Mouse (Mus musculus): ENCODE results near the gene 5730596B20Rik. TPM values are rescaled to one million over a fixed set of nuclear protein-coding genes. Genes with fewer than 3 reads are reported as not detected.

5730596B20Rik gene
- polyA plus RNA-seq, 1 experiment, result not detected

GRCm38 (mm10) chr6:52190906-52191810 lies 13.9 kb downstream of the 5730596B20Rik start, which contains the start of gene Hoxa4:
Gene Hoxa4, minus strand, starts transcription at chr6:52191753.
- no peak within 1 kb of the TSS for H3K27ac ChIP-seq (ENCODE audit: control insufficient read depth, insufficient read depth, low read depth, low read length, poor library complexity)

GRCm38 (mm10) chr6:52191860-52192550 lies 14.7 kb downstream of the 5730596B20Rik start:
- 4% methylated on average over 49 of the region's 55 CpGs for WGBS
- Histone ChIP-seq H3K27ac (ENCODE audit: control insufficient read depth, insufficient read depth, low read depth, low read length, poor library complexity) (no peak overlapping the region), H3K4me1 (ENCODE audit: control insufficient read depth, insufficient read depth, low read length) (no peaks in the 10 kb centered on the region)

More at GRCm38 (mm10) chr6:52190906-52191810, 13.9 kb downstream of the 5730596B20Rik start, which contains the start of gene Hoxa4:
- peak within 1 kb of the TSS; percentile 90 for H3K4me3 ChIP-seq (replicated peaks; ENCODE audit: control insufficient read depth, low read depth, low read length)
- no peak for TF ChIP-seq POLR2A (IDR thresholded peaks at IDR 0.05; ENCODE audit: borderline replicate concordance, control insufficient read depth, low read depth, low read length)
- TF ChIP-seq CTCF (IDR thresholded peaks at IDR 0.05; ENCODE audit: control insufficient read depth, insufficient read depth, low read length), result no peak
- no peaks in the 10 kb centered on the region for H3K4me1 ChIP-seq (ENCODE audit: control insufficient read depth, insufficient read depth, low read length)
- 7% methylated on average over 89 of the region's 102 CpGs for WGBS

GRCm38 (mm10) chr6:52194690-52195089 lies 17.4 kb downstream of the 5730596B20Rik start:
- WGBS, result 90% methylated on average over 10 of the region's 10 CpGs
- Histone ChIP-seq H3K4me3 (replicated peaks; ENCODE audit: control insufficient read depth, low read depth, low read length) (no peak overlapping the region), H3K4me1 (ENCODE audit: control insufficient read depth, insufficient read depth, low read length) (no peaks in the 10 kb centered on the region), H3K27ac (ENCODE audit: control insufficient read depth, insufficient read depth, low read depth, low read length, poor library complexity) (no peak overlapping the region)
- TF ChIP-seq CTCF (IDR thresholded peaks at IDR 0.05; ENCODE audit: control insufficient read depth, insufficient read depth, low read length) (no peak), POLR2A (IDR thresholded peaks at IDR 0.05; ENCODE audit: borderline replicate concordance, control insufficient read depth, low read depth, low read length) (no peak)

More at GRCm38 (mm10) chr6:52191860-52192550, 14.7 kb downstream of the 5730596B20Rik start:
- peak overlapping the region; percentile 90 for H3K4me3 ChIP-seq (replicated peaks; ENCODE audit: control insufficient read depth, low read depth, low read length)
- peak; percentile 68; the same call in 1 of the 2 replicates for TF ChIP-seq POLR2A (IDR thresholded peaks at IDR 0.05; ENCODE audit: borderline replicate concordance, control insufficient read depth, low read depth, low read length)
- no peak for TF ChIP-seq CTCF (IDR thresholded peaks at IDR 0.05; ENCODE audit: control insufficient read depth, insufficient read depth, low read length)

- no peak for TF ChIP-seq POLR2A (IDR thresholded peaks at IDR 0.05; ENCODE audit: borderline replicate concordance, control insufficient read depth, low read depth, low read length)
- no peak for TF ChIP-seq CTCF (IDR thresholded peaks at IDR 0.05; ENCODE audit: control insufficient read depth, insufficient read depth, low read length)
- Histone ChIP-seq H3K4me1 (ENCODE audit: control insufficient read depth, insufficient read depth, low read length) (no peaks in the 10 kb centered on the region), H3K27ac (ENCODE audit: control insufficient read depth, insufficient read depth, low read depth, low read length, poor library complexity) (no peak overlapping the region), H3K4me3 (replicated peaks; ENCODE audit: control insufficient read depth, low read depth, low read length) (no peak overlapping the region)
- WGBS, result 88% methylated on average over 9 of the region's 9 CpGs
Measured at GRCm38 (mm10) chr6:52196811-52197210, 19.5 kb downstream of the 5730596B20Rik start.

GRCm38 (mm10) chr6:52197271-52197670 lies 20.0 kb downstream of the 5730596B20Rik start:
- H3K4me1 ChIP-seq (ENCODE audit: control insufficient read depth, insufficient read depth, low read length), result no peaks in the 10 kb centered on the region
- no peak for TF ChIP-seq POLR2A (IDR thresholded peaks at IDR 0.05; ENCODE audit: borderline replicate concordance, control insufficient read depth, low read depth, low read length)
- TF ChIP-seq CTCF (IDR thresholded peaks at IDR 0.05; ENCODE audit: control insufficient read depth, insufficient read depth, low read length), result no peak
- no peak overlapping the region for H3K4me3 ChIP-seq (replicated peaks; ENCODE audit: control insufficient read depth, low read depth, low read length)
- no peak overlapping the region for H3K27ac ChIP-seq (ENCODE audit: control insufficient read depth, insufficient read depth, low read depth, low read length, poor library complexity)
- 86% methylated on average over 10 of the region's 10 CpGs for WGBS

GRCm38 (mm10) chr6:52200073-52200750 lies 22.9 kb downstream of the 5730596B20Rik start:
- Histone ChIP-seq H3K4me3 (replicated peaks; ENCODE audit: control insufficient read depth, low read depth, low read length) (no peak overlapping the region), H3K27ac (ENCODE audit: control insufficient read depth, insufficient read depth, low read depth, low read length, poor library complexity) (no peak overlapping the region), H3K4me1 (ENCODE audit: control insufficient read depth, insufficient read depth, low read length) (no peaks in the 10 kb centered on the region)
- whole genome bisulfite sequencing, result 91% methylated on average over 30 of the region's 30 CpGs
- TF ChIP-seq POLR2A (IDR thresholded peaks at IDR 0.05; ENCODE audit: borderline replicate concordance, control insufficient read depth, low read depth, low read length) (no peak), CTCF (IDR thresholded peaks at IDR 0.05; ENCODE audit: control insufficient read depth, insufficient read depth, low read length) (no peak)

- H3K27ac ChIP-seq (ENCODE audit: control insufficient read depth, insufficient read depth, low read depth, low read length, poor library complexity), result no peak overlapping the region
- H3K4me3 ChIP-seq (replicated peaks; ENCODE audit: control insufficient read depth, low read depth, low read length), result no peak overlapping the region
- TF ChIP-seq CTCF (IDR thresholded peaks at IDR 0.05; ENCODE audit: control insufficient read depth, insufficient read depth, low read length), result no peak
- TF ChIP-seq POLR2A (IDR thresholded peaks at IDR 0.05; ENCODE audit: borderline replicate concordance, control insufficient read depth, low read depth, low read length), result no peak
- no peaks in the 10 kb centered on the region for H3K4me1 ChIP-seq (ENCODE audit: control insufficient read depth, insufficient read depth, low read length)
- 88% methylated on average over 10 of the region's 10 CpGs for WGBS
Measured at GRCm38 (mm10) chr6:52200751-52201250, 23.5 kb downstream of the 5730596B20Rik start.

Data from bone marrow, adult 2 months (tissue).